Mouse (Mus musculus) erythroblast, adult 5-6 weeks (primary cell): ENCODE measurements around the gene Il21. TPM values are rescaled to one million over a fixed set of nuclear protein-coding genes. Genes with fewer than 3 reads are reported as not detected.
A peak's percentile ranks its signal among the peaks of the same experiment; 100 is the strongest.

ENCODE experiments used
- ATAC-seq: replicated peaks from 2 replicates; pipeline ENCODE4 v1.8.0; 2016; ENCODE audit warnings: moderate number of reproducible peaks, mild to moderate bottlenecking, moderate TSS enrichment, inconsistent platforms; ENCODE audit not compliant: poor library complexity, low FRiP score, severe bottlenecking
- total RNA-seq, 2 experiments: library from RNA; stranded (forward) in 1 of 2; stranded (reverse) in 1 of 2; fragments of 150-400 nt in 1 of 2; fragments of 200-764, 138-1000 nt in 1 of 2; gene quantifications; 2 replicates each; pipeline versions ENCODE4 v1.2.3 to v1.2.4; 2015 to 2017; ENCODE audit warnings: low replicate concordance in 2 of 2

Il21 gene
- total RNA-seq (2015; ENCODE audit: low replicate concordance) (not detected in 2 replicates), total RNA-seq (2017; ENCODE audit: low replicate concordance) (not detected in 2 replicates)

DNA sequence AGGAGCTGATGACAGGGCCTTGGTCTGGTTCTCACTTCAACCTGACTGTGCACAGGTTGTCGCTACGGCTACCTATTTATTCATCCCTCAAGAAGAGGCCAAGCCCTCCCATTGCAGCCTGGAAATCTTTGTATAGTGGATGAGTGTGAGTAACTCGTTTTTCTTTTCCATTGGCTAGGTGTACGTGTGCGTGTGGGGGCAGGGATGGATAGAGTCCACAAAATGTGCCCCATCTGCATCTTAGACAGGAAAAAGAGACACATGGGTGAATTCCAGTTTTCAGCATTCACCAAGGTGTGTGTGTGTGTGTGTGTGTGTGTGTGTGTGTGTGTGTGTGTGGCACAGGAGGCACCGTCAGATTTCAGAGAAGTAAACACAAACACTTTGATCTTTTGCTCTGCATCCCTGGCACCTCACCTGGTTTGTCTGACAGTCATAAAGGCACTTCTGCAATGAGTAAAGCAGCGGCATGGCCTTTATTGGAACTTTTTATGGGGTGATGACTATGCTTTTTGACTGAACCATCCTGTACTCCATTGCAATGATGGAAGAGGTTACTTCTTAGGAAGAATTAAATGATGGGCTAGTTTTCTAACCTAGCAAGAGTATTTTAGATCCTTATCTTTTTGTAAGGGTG is at the start of gene Il21:
Gene Il21 (minus strand): TSS at position 51 of the 637 bp plus-strand sequence.
- ATAC-seq, result no peak

GRCm38 (mm10) chr3:37280871-37281270 is 48.4 kb upstream of the Il21 start:
- ATAC-seq, result no peak

GRCm38 (mm10) chr3:37280221-37280620 is 47.8 kb upstream of the Il21 start:
- ATAC-seq, result no peak

DNA sequence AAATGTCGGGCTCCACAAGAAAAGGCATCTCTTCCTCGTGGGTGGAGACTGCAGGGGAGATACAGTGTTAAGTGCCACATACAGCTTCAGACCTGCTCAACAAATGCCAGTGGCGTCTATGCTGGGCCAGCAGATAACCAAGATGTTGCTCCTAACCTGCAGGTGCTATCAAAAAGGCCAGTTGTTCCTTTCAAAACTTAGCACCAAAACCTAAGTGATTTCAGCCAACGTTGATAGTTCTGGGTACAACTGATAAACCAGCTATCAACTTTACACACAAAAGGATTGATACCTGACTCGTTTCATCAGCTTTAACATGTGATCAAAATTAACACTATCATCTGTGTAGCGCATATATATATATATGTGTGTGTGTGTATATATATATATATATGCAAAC is 42.2 kb upstream of the Il21 start:
- ATAC-seq, result no peak

DNA sequence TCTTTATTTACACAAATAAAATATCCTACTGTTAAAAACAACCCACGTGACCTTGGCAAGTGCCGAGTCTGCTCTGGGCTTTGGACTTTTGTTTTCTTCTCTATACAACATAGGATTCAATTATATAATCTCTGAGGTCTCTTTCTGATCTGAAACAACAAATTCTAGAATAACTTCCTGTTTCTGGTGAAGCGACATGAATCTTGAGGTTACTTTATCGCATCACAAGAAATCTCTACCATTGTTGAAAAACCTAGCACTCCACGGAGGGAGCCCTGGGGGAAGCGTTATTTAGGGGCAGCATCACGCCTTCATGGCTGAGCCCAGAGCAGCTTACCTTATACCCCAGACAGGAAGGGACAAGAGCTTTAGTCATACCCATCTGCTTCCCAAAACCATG is 40.7 kb upstream of the Il21 start:
- ATAC-seq, result no peak

- ATAC-seq, result no peak
Observed at GRCm38 (mm10) chr3:37271209-37271608, 38.8 kb upstream of the Il21 start.

DNA sequence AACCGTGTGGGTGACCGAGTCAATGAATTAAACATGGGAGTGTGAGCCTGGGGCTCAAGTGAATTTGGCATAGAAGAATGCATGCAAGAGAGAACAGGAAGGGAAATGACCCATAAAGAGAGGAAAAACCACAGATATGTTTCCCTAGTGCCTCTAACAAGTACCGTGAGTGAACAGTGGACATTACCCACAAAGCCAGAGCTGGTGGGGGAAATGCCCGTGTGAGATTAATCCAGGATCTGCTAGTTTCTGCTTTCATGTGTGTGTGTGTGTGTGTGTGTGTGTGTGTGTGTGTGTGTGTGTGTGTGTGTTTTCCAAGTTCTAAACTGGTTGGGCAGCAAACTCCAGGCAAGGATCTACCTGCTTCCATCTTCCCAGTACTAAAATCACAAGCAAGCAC is 37.5 kb upstream of the Il21 start:
- no peak for ATAC-seq

GRCm38 (mm10) chr3:37268338-37268737 is 35.9 kb upstream of the Il21 start:
- ATAC-seq, result no peak

DNA sequence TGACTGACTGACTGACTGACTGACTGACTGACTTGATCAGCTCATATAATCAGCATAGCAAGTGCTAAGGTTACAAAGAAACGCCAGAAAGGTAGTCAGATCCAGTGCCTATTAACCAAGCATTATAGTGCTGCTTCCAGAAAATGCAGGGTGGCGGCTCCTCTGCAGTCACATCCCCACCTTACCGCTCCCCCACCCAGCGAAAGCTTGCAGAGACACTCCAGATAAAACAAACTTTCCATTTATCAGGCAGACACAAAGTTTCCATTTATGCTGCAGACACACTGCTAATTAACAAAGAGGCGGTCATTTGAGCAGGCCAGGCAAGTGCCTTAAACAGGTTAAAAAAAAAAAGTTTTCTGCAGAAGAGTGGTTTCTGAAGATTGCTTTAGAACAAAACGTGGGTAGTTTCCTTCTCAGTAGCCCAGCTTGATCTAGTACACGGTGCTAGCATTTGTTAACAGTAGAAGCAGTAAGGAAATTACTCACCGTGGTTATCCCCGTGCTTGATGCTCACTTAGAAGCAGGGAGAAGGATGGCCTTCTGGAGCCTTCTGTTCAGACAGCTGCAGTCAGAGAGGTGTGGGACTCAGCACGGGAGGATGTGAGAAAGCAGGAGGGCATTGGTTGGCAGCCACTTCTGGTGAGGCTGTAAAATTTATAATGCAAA is 27.0 kb upstream of the Il21 start:
- ATAC-seq, result no peak; the same call in 1 of the 2 replicates

GRCm38 (mm10) chr3:37257776-37258175 is 25.3 kb upstream of the Il21 start:
- no peak for ATAC-seq

- no peak for ATAC-seq
Observed at GRCm38 (mm10) chr3:37250967-37251366, 18.5 kb upstream of the Il21 start.

GRCm38 (mm10) chr3:37235025-37235424 is 2.6 kb upstream of the Il21 start:
- ATAC-seq, result no peak

GRCm38 (mm10) chr3:37231153-37231552 is 1.3 kb downstream of the Il21 start:
- no peak for ATAC-seq

GRCm38 (mm10) chr3:37229082-37229829 is 3.2 kb downstream of the Il21 start:
- no peak for ATAC-seq

DNA sequence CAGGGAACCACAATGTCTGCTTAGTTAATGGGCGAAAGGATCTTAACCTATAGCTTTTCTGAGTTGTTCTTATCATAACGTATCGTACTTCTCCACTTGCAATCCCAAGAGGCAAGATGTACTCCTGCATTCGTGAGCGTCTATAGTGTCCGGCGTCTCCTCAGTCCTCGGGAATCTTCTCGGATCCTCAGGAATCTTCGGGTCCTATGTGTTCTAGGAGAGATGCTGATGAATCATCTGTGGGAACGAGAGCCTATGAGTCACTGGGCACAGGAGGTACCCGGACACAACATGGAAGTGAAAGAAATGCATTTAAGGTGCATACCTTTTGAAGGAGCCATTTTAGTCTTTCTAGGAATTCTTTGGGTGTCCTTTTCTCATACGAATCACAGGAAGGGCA is 7.3 kb downstream of the Il21 start:
- no peak for ATAC-seq

DNA sequence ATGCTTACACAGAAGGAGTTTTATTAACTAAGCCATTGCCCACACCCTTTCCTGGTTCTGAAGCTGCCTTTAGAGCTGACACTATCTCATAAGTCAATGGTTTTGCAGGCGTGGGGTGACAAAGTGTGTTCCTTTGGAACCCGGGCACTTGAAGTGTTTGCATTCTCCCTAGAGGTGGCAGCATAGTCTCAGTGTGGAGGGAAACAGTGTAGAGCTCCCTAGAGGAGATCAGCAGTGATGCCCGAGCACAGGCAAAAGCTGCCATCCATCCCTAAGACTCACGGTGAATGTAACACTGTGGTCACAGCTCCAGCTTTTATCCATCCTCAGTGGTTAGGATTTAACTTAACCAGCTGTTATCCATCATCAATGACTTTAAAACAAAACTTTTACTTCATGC is 13.4 kb downstream of the Il21 start:
- no peak for ATAC-seq

GRCm38 (mm10) chr3:37205226-37205800 is 27.1 kb downstream of the Il21 start:
- ATAC-seq, result no peak

- no peak for ATAC-seq
Observed at GRCm38 (mm10) chr3:37204556-37204955, 27.9 kb downstream of the Il21 start.

GRCm38 (mm10) chr3:37203984-37204428 is 28.4 kb downstream of the Il21 start:
- peak; percentile 60 for ATAC-seq

- ATAC-seq, result no peak
Observed at GRCm38 (mm10) chr3:37202856-37203255, 29.6 kb downstream of the Il21 start.
